Mouse (Mus musculus) hindbrain, embryonic 16.5 days (tissue): ENCODE measurements around the gene Ankrd11. TPM values are rescaled to one million over a fixed set of nuclear protein-coding genes. Genes with fewer than 3 reads are reported as not detected.
A peak's percentile ranks its signal among the peaks of the same experiment; 100 is the strongest.

Experiments
- ATAC-seq: fragments of 200-750 bp; cut with Nextera tagmentation; 2 replicates; pipeline ENCODE4 v1.8.0; 2017; ENCODE audit warnings: moderate TSS enrichment, moderate library complexity
- H3K27ac ChIP-seq: fragments of 300-500 bp; sonication (generic); 2 replicates; pipeline ENCODE4 v1.5.1; 2014; ENCODE audit warnings: low read depth, mild to moderate bottlenecking, control low read depth, low read length, moderate library complexity
- H3K27me3 ChIP-seq: fragments of 300-500 bp; sonication (generic); replicated peaks from 2 replicates; pipeline ENCODE4 v1.6.1; 2014; ENCODE audit warnings: low read length; ENCODE audit not compliant: control insufficient read depth, insufficient read depth
- H3K36me3 ChIP-seq: fragments of 300-500 bp; sonication (generic); 2 replicates; pipeline ENCODE4 v1.6.1; 2014; ENCODE audit warnings: mild to moderate bottlenecking, low read length, moderate library complexity, mixed read lengths; ENCODE audit not compliant: control insufficient read depth, insufficient read depth
- H3K4me1 ChIP-seq: fragments of 300-500 bp; sonication (generic); 2 replicates; pipeline ENCODE4 v1.6.1; 2014; ENCODE audit warnings: low read depth, low read length; ENCODE audit not compliant: control insufficient read depth, insufficient read depth
- H3K4me2 ChIP-seq: fragments of 300-500 bp; sonication (generic); 2 replicates; pipeline ENCODE4 v1.6.1; 2014; ENCODE audit warnings: mild to moderate bottlenecking, low read length, control low read depth, moderate library complexity
- H3K4me3 ChIP-seq: fragments of 300-500 bp; sonication (generic); 2 replicates; pipeline ENCODE4 v1.5.1; 2014; ENCODE audit warnings: mild to moderate bottlenecking, low read length, control low read depth, moderate library complexity
- H3K9ac ChIP-seq: fragments of 300-500 bp; sonication (generic); 2 replicates; pipeline ENCODE4 v1.6.1; 2014; ENCODE audit warnings: low read depth, mild to moderate bottlenecking, control low read depth, low read length, moderate library complexity
- H3K9me3 ChIP-seq: fragments of 300-500 bp; sonication (generic); 2 replicates; pipeline ENCODE4 v1.6.1; 2014; ENCODE audit warnings: mild to moderate bottlenecking, low read length, moderate library complexity; ENCODE audit not compliant: control insufficient read depth
- WGBS: fragments of 180-500 bp; shearing (Covaris S2); extraction: QIAGEN DNeasy Blood & Tissue Kit; methylation state at CpG from one replicate; pipeline ENCODE4 v1.1.7; 2014; 5-methylcytosine and 5-hydroxymethylcytosine counted together
- polyA plus RNA-seq: library from polyadenylated mRNA; unstranded; fragments of >200 nt; fragmentation: Nextera tagmentation; extraction: Ambion mirVana; gene quantifications from 2 replicates; pipeline ENCODE4 v1.2.1, GENCODE M21; 2015

Ankrd11 gene
- polyA plus RNA-seq, 1 experiment from 2014 or later: 22.9 TPM

- H3K27ac ChIP-seq: no peak overlapping the region
- WGBS: 69% methylated on average over 9 of the region's 9 CpGs
- no peak overlapping the region for H3K4me2 ChIP-seq
- no peaks in the 10 kb centered on the region for H3K4me1 ChIP-seq
- H3K27me3 ChIP-seq: 0 out of 2 replicates have a peak, but pooled peaks cover 2% of the 10 kb centered on the region
- H3K9ac ChIP-seq: no peak overlapping the region
- no peaks in the 10 kb centered on the region for H3K9me3 ChIP-seq
- H3K36me3 ChIP-seq: no peaks in the 10 kb centered on the region
- no peak for ATAC-seq
- no peak overlapping the region for H3K4me3 ChIP-seq
These were observed 170.4 kb downstream of the Ankrd11 start for GRCm38 (mm10) chr8:122871663-122872062.

GRCm38 (mm10) chr8:122870377-122870863 lies 171.7 kb downstream of the Ankrd11 start:
- Histone ChIP-seq H3K4me1 (no peaks in the 10 kb centered on the region), H3K4me2 (no peak overlapping the region), H3K27me3 (0 out of 2 replicates have a peak, but pooled peaks cover 2% of the 10 kb centered on the region), H3K9ac (peak overlapping the region; percentile 35; the same call in 1 of the 2 replicates), H3K4me3 (no peak overlapping the region), H3K9me3 (peaks cover 4% of the 10 kb centered on the region), H3K27ac (no peak overlapping the region), H3K36me3 (no peaks in the 10 kb centered on the region)
- WGBS: 14% methylated on average over 31 of the region's 31 CpGs
- ATAC-seq: no peak

GRCm38 (mm10) chr8:122867982-122868381 lies 174.1 kb downstream of the Ankrd11 start:
- no peaks in the 10 kb centered on the region for H3K4me1 ChIP-seq
- 0 out of 2 replicates have a peak, but pooled peaks cover 2% of the 10 kb centered on the region for H3K27me3 ChIP-seq
- no peak overlapping the region for H3K9ac ChIP-seq
- H3K4me3 ChIP-seq: no peak overlapping the region
- ATAC-seq: no peak
- no peak overlapping the region for H3K4me2 ChIP-seq
- H3K36me3 ChIP-seq: no peaks in the 10 kb centered on the region
- no peak overlapping the region for H3K27ac ChIP-seq
- H3K9me3 ChIP-seq: peaks cover 18% of the 10 kb centered on the region
- WGBS: 75% methylated on average over 6 of the region's 6 CpGs

GRCm38 (mm10) chr8:122866231-122866630 lies 175.8 kb downstream of the Ankrd11 start:
- Histone ChIP-seq H3K9ac (no peak overlapping the region), H3K36me3 (no peaks in the 10 kb centered on the region), H3K4me1 (no peaks in the 10 kb centered on the region), H3K27ac (no peak overlapping the region), H3K9me3 (peaks cover 18% of the 10 kb centered on the region), H3K4me2 (no peak overlapping the region), H3K4me3 (no peak overlapping the region), H3K27me3 (0 out of 2 replicates have a peak, but pooled peaks cover 2% of the 10 kb centered on the region)
- no peak for ATAC-seq
- 86% methylated on average over 8 of the region's 8 CpGs for WGBS

GRCm38 (mm10) chr8:122865441-122865840 lies 176.6 kb downstream of the Ankrd11 start:
- H3K27me3 ChIP-seq: 0 out of 2 replicates have a peak, but pooled peaks cover 2% of the 10 kb centered on the region
- peak overlapping the region; percentile 55 for H3K4me2 ChIP-seq
- WGBS: 53% methylated on average over 10 of the region's 10 CpGs
- no peaks in the 10 kb centered on the region for H3K36me3 ChIP-seq
- peak; percentile 38; the same call in 1 of the 2 replicates for ATAC-seq
- peaks cover 18% of the 10 kb centered on the region for H3K9me3 ChIP-seq
- H3K9ac ChIP-seq: no peak overlapping the region; the same call in 1 of the 2 replicates
- H3K27ac ChIP-seq: no peak overlapping the region
- no peaks in the 10 kb centered on the region for H3K4me1 ChIP-seq
- H3K4me3 ChIP-seq: peak overlapping the region; percentile 33

GRCm38 (mm10) chr8:122864719-122865129 lies 177.4 kb downstream of the Ankrd11 start:
- Histone ChIP-seq H3K36me3 (no peaks in the 10 kb centered on the region), H3K4me2 (peak overlapping the region; percentile 55), H3K9me3 (peaks cover 18% of the 10 kb centered on the region), H3K4me3 (peak overlapping the region; percentile 33), H3K9ac (peak overlapping the region; percentile 33; the same call in 1 of the 2 replicates), H3K27ac (no peak overlapping the region), H3K4me1 (no peaks in the 10 kb centered on the region), H3K27me3 (no peaks in the 10 kb centered on the region)
- ATAC-seq: peak; percentile 37
- 45% methylated on average over 24 of the region's 26 CpGs for WGBS

GRCm38 (mm10) chr8:122859843-122860242 lies 182.2 kb downstream of the Ankrd11 start:
- Histone ChIP-seq H3K4me3 (no peak overlapping the region), H3K4me1 (no peaks in the 10 kb centered on the region), H3K9me3 (peaks cover 8% of the 10 kb centered on the region; the same call in 1 of the 2 replicates), H3K36me3 (no peaks in the 10 kb centered on the region), H3K27me3 (no peaks in the 10 kb centered on the region), H3K9ac (no peak overlapping the region), H3K27ac (no peak overlapping the region), H3K4me2 (no peak overlapping the region)
- 72% methylated on average over 13 of the region's 13 CpGs for WGBS
- ATAC-seq: no peak

- no peak for ATAC-seq
- H3K4me2 ChIP-seq: no peak overlapping the region
- no peaks in the 10 kb centered on the region for H3K27me3 ChIP-seq
- H3K4me3 ChIP-seq: no peak overlapping the region
- no peaks in the 10 kb centered on the region for H3K9me3 ChIP-seq
- H3K9ac ChIP-seq: no peak overlapping the region
- H3K4me1 ChIP-seq: peaks cover 8% of the 10 kb centered on the region
- H3K36me3 ChIP-seq: no peaks in the 10 kb centered on the region
- no peak overlapping the region for H3K27ac ChIP-seq
- WGBS: 83% methylated on average over 8 of the region's 8 CpGs
These were observed 185.8 kb downstream of the Ankrd11 start for GRCm38 (mm10) chr8:122856288-122856687.

GRCm38 (mm10) chr8:122855123-122855522 lies 187.0 kb downstream of the Ankrd11 start:
- H3K36me3 ChIP-seq: no peaks in the 10 kb centered on the region
- H3K4me3 ChIP-seq: no peak overlapping the region
- H3K9ac ChIP-seq: no peak overlapping the region
- 82% methylated on average over 4 of the region's 4 CpGs for WGBS
- H3K4me2 ChIP-seq: no peak overlapping the region
- no peak for ATAC-seq
- no peaks in the 10 kb centered on the region for H3K27me3 ChIP-seq
- peaks cover 8% of the 10 kb centered on the region for H3K4me1 ChIP-seq
- no peak overlapping the region for H3K27ac ChIP-seq
- H3K9me3 ChIP-seq: no peaks in the 10 kb centered on the region
